Mouse (Mus musculus): Measurements from ENCODE around the gene Sox5. TPM values are rescaled to one million over a fixed set of nuclear protein-coding genes. Genes with fewer than 3 reads are reported as not detected.

Sox5 gene
- polyA plus RNA-seq, 1 experiment from 2014 or later, result 33.0 TPM

- H3K4me2 ChIP-seq (replicated peaks), result no peak overlapping the region
- WGBS, result 60% methylated on average over 11 of the region's 11 CpGs
- H3K27ac ChIP-seq, result no peak overlapping the region
- H3K27me3 ChIP-seq (replicated peaks), result no peaks in the 10 kb centered on the region
- ATAC-seq (ENCODE audit: low FRiP score, low read depth), result no peak
- H3K9me3 ChIP-seq, result no peaks in the 10 kb centered on the region
- no peaks in the 10 kb centered on the region for H3K4me1 ChIP-seq
- H3K4me3 ChIP-seq, result no peak overlapping the region
- no peak overlapping the region for H3K9ac ChIP-seq
- H3K36me3 ChIP-seq, result no peaks in the 10 kb centered on the region
Observed at GRCm38 (mm10) chr6:144584074-144584840, 197.5 kb downstream of the Sox5 start.

- H3K4me1 ChIP-seq, result peaks cover 5% of the 10 kb centered on the region; the same call in 1 of the 2 replicates
- H3K4me3 ChIP-seq, result no peak overlapping the region
- ATAC-seq (ENCODE audit: low FRiP score, low read depth), result no peak
- no peaks in the 10 kb centered on the region for H3K36me3 ChIP-seq
- no peak overlapping the region for H3K4me2 ChIP-seq (replicated peaks)
- no peaks in the 10 kb centered on the region for H3K9me3 ChIP-seq
- H3K9ac ChIP-seq, result no peak overlapping the region
- WGBS, result 27% methylated on average over 12 of the region's 12 CpGs
- no peak overlapping the region for H3K27ac ChIP-seq
- H3K27me3 ChIP-seq (replicated peaks), result no peaks in the 10 kb centered on the region
Observed at GRCm38 (mm10) chr6:144579301-144579700, 202.5 kb downstream of the Sox5 start.

GRCm38 (mm10) chr6:144570850-144571249 lies 210.9 kb downstream of the Sox5 start:
- Histone ChIP-seq H3K4me2 (replicated peaks) (no peak overlapping the region), H3K9ac (no peak overlapping the region), H3K27me3 (replicated peaks) (no peaks in the 10 kb centered on the region), H3K27ac (no peak overlapping the region), H3K9me3 (no peaks in the 10 kb centered on the region), H3K4me3 (no peak overlapping the region), H3K36me3 (no peaks in the 10 kb centered on the region), H3K4me1 (peaks cover 5% of the 10 kb centered on the region; the same call in 1 of the 2 replicates)
- no peak for ATAC-seq (ENCODE audit: low FRiP score, low read depth)
- WGBS, result 75% methylated on average over 17 of the region's 17 CpGs

- no peaks in the 10 kb centered on the region for H3K27me3 ChIP-seq (replicated peaks)
- no peak for ATAC-seq (ENCODE audit: low FRiP score, low read depth)
- no peaks in the 10 kb centered on the region for H3K4me1 ChIP-seq
- H3K4me3 ChIP-seq, result no peak overlapping the region
- no peak overlapping the region for H3K9ac ChIP-seq
- H3K4me2 ChIP-seq (replicated peaks), result no peak overlapping the region
- H3K9me3 ChIP-seq, result peaks cover 6% of the 10 kb centered on the region; the same call in 1 of the 2 replicates
- WGBS, result 85% methylated on average over 1 of the region's 1 CpGs
- H3K27ac ChIP-seq, result no peak overlapping the region
- H3K36me3 ChIP-seq, result no peaks in the 10 kb centered on the region
Observed at GRCm38 (mm10) chr6:144565827-144566226, 215.9 kb downstream of the Sox5 start.

- Histone ChIP-seq H3K27ac (no peak overlapping the region), H3K4me3 (no peak overlapping the region), H3K9me3 (peaks cover 10% of the 10 kb centered on the region; the same call in 1 of the 2 replicates), H3K36me3 (no peaks in the 10 kb centered on the region), H3K9ac (no peak overlapping the region), H3K4me2 (replicated peaks) (no peak overlapping the region), H3K4me1 (no peaks in the 10 kb centered on the region), H3K27me3 (replicated peaks) (no peaks in the 10 kb centered on the region)
- no peak for ATAC-seq (ENCODE audit: low FRiP score, low read depth)
- 81% methylated on average over 5 of the region's 5 CpGs for WGBS
Observed at GRCm38 (mm10) chr6:144561718-144562117, 220.1 kb downstream of the Sox5 start.

GRCm38 (mm10) chr6:144560211-144560610 lies 221.6 kb downstream of the Sox5 start:
- no peaks in the 10 kb centered on the region for H3K27me3 ChIP-seq (replicated peaks)
- no peak overlapping the region for H3K4me2 ChIP-seq (replicated peaks)
- H3K4me3 ChIP-seq, result no peak overlapping the region
- WGBS, result 30% methylated on average over 3 of the region's 3 CpGs
- H3K27ac ChIP-seq, result no peak overlapping the region
- no peak overlapping the region for H3K9ac ChIP-seq
- H3K36me3 ChIP-seq, result no peaks in the 10 kb centered on the region
- H3K4me1 ChIP-seq, result no peaks in the 10 kb centered on the region
- peaks cover 10% of the 10 kb centered on the region; the same call in 1 of the 2 replicates for H3K9me3 ChIP-seq
- ATAC-seq (ENCODE audit: low FRiP score, low read depth), result no peak

GRCm38 (mm10) chr6:144553476-144553875 lies 228.3 kb downstream of the Sox5 start:
- H3K4me1 ChIP-seq, result no peaks in the 10 kb centered on the region
- H3K4me3 ChIP-seq, result no peak overlapping the region
- 80% methylated on average over 6 of the region's 6 CpGs for WGBS
- H3K9ac ChIP-seq, result no peak overlapping the region
- H3K36me3 ChIP-seq, result no peaks in the 10 kb centered on the region
- no peak overlapping the region for H3K4me2 ChIP-seq (replicated peaks)
- no peak for ATAC-seq (ENCODE audit: low FRiP score, low read depth)
- H3K27me3 ChIP-seq (replicated peaks), result no peaks in the 10 kb centered on the region
- no peak overlapping the region for H3K27ac ChIP-seq
- H3K9me3 ChIP-seq, result no peaks in the 10 kb centered on the region

GRCm38 (mm10) chr6:144548991-144549390 lies 232.8 kb downstream of the Sox5 start:
- H3K4me1 ChIP-seq, result no peaks in the 10 kb centered on the region
- H3K9ac ChIP-seq, result no peak overlapping the region
- H3K36me3 ChIP-seq, result no peaks in the 10 kb centered on the region
- H3K4me2 ChIP-seq (replicated peaks), result no peak overlapping the region
- no peaks in the 10 kb centered on the region for H3K27me3 ChIP-seq (replicated peaks)
- H3K9me3 ChIP-seq, result peaks cover 3% of the 10 kb centered on the region; the same call in 1 of the 2 replicates
- H3K27ac ChIP-seq, result no peak overlapping the region
- WGBS, result 91% methylated on average over 8 of the region's 8 CpGs
- H3K4me3 ChIP-seq, result no peak overlapping the region
- ATAC-seq (ENCODE audit: low FRiP score, low read depth), result no peak

GRCm38 (mm10) chr6:144547141-144547540 lies 234.6 kb downstream of the Sox5 start:
- Histone ChIP-seq H3K9ac (no peak overlapping the region), H3K4me1 (no peaks in the 10 kb centered on the region), H3K9me3 (peaks cover 3% of the 10 kb centered on the region; the same call in 1 of the 2 replicates), H3K27me3 (replicated peaks) (no peaks in the 10 kb centered on the region), H3K27ac (no peak overlapping the region), H3K36me3 (no peaks in the 10 kb centered on the region), H3K4me3 (no peak overlapping the region), H3K4me2 (replicated peaks) (no peak overlapping the region)
- no peak for ATAC-seq (ENCODE audit: low FRiP score, low read depth)

GRCm38 (mm10) chr6:144545549-144545948 lies 236.2 kb downstream of the Sox5 start:
- no peak for ATAC-seq (ENCODE audit: low FRiP score, low read depth)
- Histone ChIP-seq H3K9me3 (peaks cover 3% of the 10 kb centered on the region; the same call in 1 of the 2 replicates), H3K27me3 (replicated peaks) (no peaks in the 10 kb centered on the region), H3K27ac (no peak overlapping the region), H3K4me2 (replicated peaks) (no peak overlapping the region), H3K4me3 (no peak overlapping the region), H3K9ac (no peak overlapping the region), H3K36me3 (no peaks in the 10 kb centered on the region), H3K4me1 (no peaks in the 10 kb centered on the region)
- WGBS, result 95% methylated on average over 8 of the region's 8 CpGs

- no peak for ATAC-seq (ENCODE audit: low FRiP score, low read depth)
- H3K36me3 ChIP-seq, result no peaks in the 10 kb centered on the region
Observed at GRCm38 (mm10) chr6:144541316-144541715, 240.5 kb downstream of the Sox5 start.

GRCm38 (mm10) chr6:144539439-144540192 lies 242.2 kb downstream of the Sox5 start:
- H3K36me3 ChIP-seq, result no peaks in the 10 kb centered on the region
- 91% methylated on average over 18 of the region's 18 CpGs for WGBS
- ATAC-seq (ENCODE audit: low FRiP score, low read depth), result no peak
- no peak overlapping the region for H3K4me3 ChIP-seq
- H3K27me3 ChIP-seq (replicated peaks), result no peaks in the 10 kb centered on the region
- H3K9me3 ChIP-seq, result no peaks in the 10 kb centered on the region
- H3K27ac ChIP-seq, result no peak overlapping the region
- no peaks in the 10 kb centered on the region for H3K4me1 ChIP-seq
- H3K4me2 ChIP-seq (replicated peaks), result no peak overlapping the region
- no peak overlapping the region for H3K9ac ChIP-seq

More at GRCm38 (mm10) chr6:144541316-144541715, 240.5 kb downstream of the Sox5 start:
- Histone ChIP-seq H3K9ac (no peak overlapping the region), H3K4me3 (no peak overlapping the region), H3K4me2 (replicated peaks) (no peak overlapping the region), H3K27ac (no peak overlapping the region), H3K4me1 (no peaks in the 10 kb centered on the region), H3K27me3 (replicated peaks) (no peaks in the 10 kb centered on the region), H3K9me3 (no peaks in the 10 kb centered on the region)
- 86% methylated on average over 9 of the region's 9 CpGs for WGBS
